Mouse (Mus musculus) neural tube, embryonic 11.5 days (tissue): ENCODE measurements around the gene Prkd1. TPM values are rescaled to one million over a fixed set of nuclear protein-coding genes. Genes with fewer than 3 reads are reported as not detected.

Experiments used
- ATAC-seq: fragments of 200-750 bp; cut with Nextera tagmentation; 2 replicates; pipeline ENCODE4 v1.8.0; 2017; ENCODE audit warnings: moderate number of reproducible peaks, mild to moderate bottlenecking, moderate TSS enrichment, moderate library complexity; ENCODE audit not compliant: insufficient read depth, low FRiP score, low TSS enrichment
- DNase-seq: peaks from one replicate; pipeline ENCODE4 v3.0.0-alpha.2; 2015; ENCODE audit warnings: low spot score
- H3K27ac ChIP-seq: fragments of 300-500 bp; sonication (generic); 2 replicates; pipeline ENCODE4 v1.5.1; 2014; ENCODE audit warnings: low read depth, mild to moderate bottlenecking, low read length
- H3K27me3 ChIP-seq: fragments of 300-500 bp; sonication (generic); 2 replicates; pipeline ENCODE4 v1.6.1; 2014; ENCODE audit warnings: mild to moderate bottlenecking, low read length, mixed read lengths; ENCODE audit not compliant: control insufficient read depth, insufficient read depth
- H3K36me3 ChIP-seq: fragments of 300-500 bp; sonication (generic); 2 replicates; pipeline ENCODE4 v1.6.1; 2014; ENCODE audit warnings: mild to moderate bottlenecking, low read length, moderate library complexity, mixed read lengths; ENCODE audit not compliant: control insufficient read depth, insufficient read depth
- H3K4me1 ChIP-seq: fragments of 300-500 bp; sonication (generic); 2 replicates; pipeline ENCODE4 v1.6.1; 2014; ENCODE audit warnings: low read length, mixed read lengths; ENCODE audit not compliant: control insufficient read depth, insufficient read depth
- H3K4me2 ChIP-seq: fragments of 300-500 bp; sonication (generic); 2 replicates; pipeline ENCODE4 v1.6.1; 2014; ENCODE audit warnings: low read depth, mild to moderate bottlenecking, moderate library complexity
- H3K4me3 ChIP-seq: fragments of 300-500 bp; sonication (generic); 2 replicates; pipeline ENCODE4 v1.5.1; 2014; ENCODE audit warnings: low read depth, low read length
- H3K9ac ChIP-seq: fragments of 300-500 bp; sonication (generic); 2 replicates; pipeline ENCODE4 v1.6.1; 2014; ENCODE audit warnings: mild to moderate bottlenecking, low read length
- H3K9me3 ChIP-seq: fragments of 300-500 bp; sonication (generic); 2 replicates; pipeline ENCODE4 v1.6.1; 2016; ENCODE audit warnings: low read length; ENCODE audit not compliant: control insufficient read depth
- WGBS: fragments of 180-500 bp; shearing (Covaris S2); extraction: QIAGEN DNeasy Blood & Tissue Kit; methylation state at CpG from one replicate; pipeline ENCODE4 v1.1.7; 2014; 5-methylcytosine and 5-hydroxymethylcytosine counted together
- polyA plus RNA-seq: library from polyadenylated mRNA; unstranded; fragments of >200 nt; fragmentation: Nextera tagmentation; extraction: Ambion mirVana; gene quantifications from 2 replicates; pipeline ENCODE4 v1.2.1, GENCODE M21; 2014

The Prkd1 gene
- polyA plus RNA-seq, 1 experiment from 2014 or later = 3.8 TPM

DNA sequence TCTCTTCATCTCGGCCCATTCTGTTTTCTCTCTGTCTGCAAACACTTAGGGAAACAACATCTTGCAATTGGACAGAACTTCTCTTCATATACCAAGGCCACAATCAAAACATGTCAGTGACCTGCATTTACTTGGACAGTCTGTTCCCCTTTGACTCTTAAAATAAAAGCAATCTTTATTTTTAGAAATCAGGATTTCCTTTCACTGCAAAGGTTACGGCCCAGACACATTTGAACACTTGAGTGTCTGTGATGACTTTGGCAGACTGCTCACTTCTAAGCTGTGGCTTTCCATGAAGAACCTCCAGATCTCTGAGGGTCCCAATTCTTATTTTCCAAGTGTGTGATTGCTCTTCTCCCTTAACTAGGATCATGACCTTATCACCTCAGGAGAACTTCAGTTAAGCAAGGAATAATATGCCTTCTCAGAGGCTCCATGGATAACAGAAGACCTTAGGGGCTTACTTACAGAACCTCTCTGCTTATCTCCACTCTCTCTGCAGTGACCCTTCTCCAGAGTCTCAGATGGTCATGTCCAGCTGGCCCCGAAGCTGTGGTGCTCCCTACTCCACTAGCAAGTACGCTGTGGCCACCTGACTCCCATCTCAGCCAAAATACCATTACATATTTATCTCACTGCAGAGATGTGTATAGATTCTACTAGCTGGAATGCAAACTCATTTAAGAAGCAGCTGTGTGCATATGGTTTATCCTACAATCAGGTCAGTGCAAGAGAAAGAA lies 137.2 kb downstream of the Prkd1 start:
- Histone ChIP-seq H3K4me2 (no peak overlapping the region), H3K4me1 (no peaks in the 10 kb centered on the region), H3K9ac (no peak overlapping the region), H3K27ac (no peak overlapping the region), H3K36me3 (no peaks in the 10 kb centered on the region), H3K9me3 (no peaks in the 10 kb centered on the region), H3K27me3 (no peaks in the 10 kb centered on the region), H3K4me3 (no peak overlapping the region)
- DNase-seq (no peak), ATAC-seq (no peak)
- WGBS = 76% methylated on average over 4 of the region's 4 CpGs

DNA sequence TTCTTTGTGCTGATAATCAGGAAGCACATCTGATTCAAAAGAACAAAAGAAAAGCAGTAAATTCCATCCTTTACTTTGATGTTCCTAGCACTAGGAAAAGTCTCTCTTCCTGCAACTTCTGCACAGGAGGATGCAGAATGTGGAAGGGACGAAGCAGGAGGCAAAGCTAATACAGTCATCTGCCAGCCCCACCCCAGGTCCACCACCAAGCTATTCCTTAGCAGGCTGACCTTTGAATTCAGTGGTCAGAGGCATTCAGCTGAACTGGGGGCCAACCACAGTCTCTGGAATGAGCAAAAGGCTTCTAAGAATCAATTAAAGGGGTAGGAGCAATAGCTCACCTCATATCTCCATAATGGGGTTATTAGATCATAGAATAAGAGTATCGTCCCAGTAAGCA lies 140.1 kb downstream of the Prkd1 start:
- DNase-seq = no peak
- no peak overlapping the region for H3K27ac ChIP-seq
- H3K9ac ChIP-seq = no peak overlapping the region
- H3K9me3 ChIP-seq = no peaks in the 10 kb centered on the region
- H3K4me1 ChIP-seq = no peaks in the 10 kb centered on the region
- ATAC-seq = no peak
- H3K36me3 ChIP-seq = no peaks in the 10 kb centered on the region
- WGBS = 73% methylated on average over 2 of the region's 2 CpGs
- H3K4me3 ChIP-seq = no peak overlapping the region
- H3K4me2 ChIP-seq = no peak overlapping the region
- no peaks in the 10 kb centered on the region for H3K27me3 ChIP-seq

DNA sequence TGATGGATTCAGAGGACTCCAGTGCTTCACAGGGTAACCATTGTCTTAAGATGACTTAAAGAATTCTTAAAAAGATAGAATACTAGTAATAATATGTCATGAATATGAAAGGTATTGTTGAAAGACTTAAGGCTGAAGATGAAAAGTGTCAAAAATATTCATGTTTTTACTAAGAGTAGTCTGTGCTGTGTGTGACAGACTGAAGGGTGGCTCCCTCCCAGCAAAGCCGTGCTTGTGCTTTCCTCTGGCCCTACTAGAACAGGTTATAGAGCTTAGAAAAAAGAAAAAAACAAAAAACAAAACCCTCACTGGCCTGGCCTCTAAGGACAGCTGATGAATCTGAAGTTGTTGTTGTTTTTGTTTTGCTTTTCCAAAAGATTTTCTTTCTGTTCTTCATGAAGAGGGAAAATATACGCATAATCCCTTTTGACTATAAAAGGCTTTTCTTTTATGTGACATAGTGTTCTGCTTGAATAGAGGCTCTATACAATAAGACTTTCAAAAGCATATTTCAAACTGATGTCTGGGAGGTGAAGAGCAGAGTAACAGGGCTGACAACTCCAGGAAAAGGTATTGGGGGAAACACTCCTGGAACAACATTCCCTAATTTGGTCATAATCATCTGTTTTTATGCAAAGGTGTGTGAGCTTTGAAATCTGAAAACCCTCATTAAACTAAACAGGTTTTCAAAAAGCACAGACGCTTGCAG lies 148.9 kb downstream of the Prkd1 start:
- Histone ChIP-seq H3K4me1 (no peaks in the 10 kb centered on the region), H3K4me2 (no peak overlapping the region), H3K9me3 (no peaks in the 10 kb centered on the region), H3K27me3 (no peaks in the 10 kb centered on the region), H3K9ac (no peak overlapping the region), H3K36me3 (no peaks in the 10 kb centered on the region), H3K27ac (no peak overlapping the region), H3K4me3 (no peak overlapping the region)
- 81% methylated on average over 3 of the region's 3 CpGs for WGBS
- DNase-seq (no peak), ATAC-seq (no peak)

DNA sequence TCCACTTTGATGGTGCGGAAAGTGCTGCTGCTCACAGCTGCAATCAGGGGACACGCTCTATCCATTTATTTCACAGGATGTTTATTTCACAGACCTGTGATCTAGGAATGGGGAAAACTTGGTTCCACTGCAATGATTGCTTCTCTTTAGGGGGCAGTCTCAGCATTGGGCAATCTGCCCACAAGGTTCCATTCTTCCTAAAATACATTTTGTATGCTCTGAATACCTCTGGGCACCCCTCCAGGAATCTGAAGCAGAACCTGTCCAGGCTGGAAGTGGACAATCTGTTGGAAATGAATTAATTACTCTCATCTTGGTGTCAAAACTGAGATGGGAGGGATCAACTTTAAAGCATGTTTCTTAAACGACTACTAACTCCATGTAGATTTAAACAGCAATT lies 152.9 kb downstream of the Prkd1 start:
- H3K36me3 ChIP-seq = no peaks in the 10 kb centered on the region
- H3K4me3 ChIP-seq = no peak overlapping the region
- no peak for ATAC-seq
- 87% methylated on average over 3 of the region's 3 CpGs for WGBS
- H3K9me3 ChIP-seq = no peaks in the 10 kb centered on the region
- no peaks in the 10 kb centered on the region for H3K4me1 ChIP-seq
- DNase-seq = no peak
- no peak overlapping the region for H3K9ac ChIP-seq
- H3K4me2 ChIP-seq = no peak overlapping the region
- H3K27ac ChIP-seq = no peak overlapping the region
- no peaks in the 10 kb centered on the region for H3K27me3 ChIP-seq

DNA sequence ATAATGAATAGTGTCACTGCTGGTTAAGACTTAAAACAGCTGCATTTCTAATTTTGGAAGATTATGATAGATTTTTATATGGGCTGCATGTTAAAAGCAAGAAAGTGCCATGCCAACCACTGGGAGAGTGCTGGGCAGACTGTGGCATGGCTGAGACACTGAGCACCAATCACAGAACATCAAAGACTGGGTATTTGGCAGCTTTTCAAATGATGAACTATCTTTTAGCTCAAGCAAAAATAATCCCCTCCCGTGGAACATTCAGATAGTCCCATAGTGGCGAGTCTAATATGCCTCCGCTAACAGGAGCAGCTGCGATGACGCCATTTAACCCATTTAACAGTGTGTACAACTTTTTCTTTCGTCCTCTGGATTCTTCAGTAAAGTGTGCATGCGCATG lies 169.1 kb downstream of the Prkd1 start:
- Histone ChIP-seq H3K9me3 (no peaks in the 10 kb centered on the region), H3K36me3 (no peaks in the 10 kb centered on the region), H3K4me2 (no peak overlapping the region), H3K4me3 (no peak overlapping the region), H3K27me3 (no peaks in the 10 kb centered on the region), H3K27ac (no peak overlapping the region), H3K4me1 (no peaks in the 10 kb centered on the region), H3K9ac (no peak overlapping the region)
- ATAC-seq (no peak), DNase-seq (no peak)
- WGBS = 89% methylated on average over 7 of the region's 7 CpGs

DNA sequence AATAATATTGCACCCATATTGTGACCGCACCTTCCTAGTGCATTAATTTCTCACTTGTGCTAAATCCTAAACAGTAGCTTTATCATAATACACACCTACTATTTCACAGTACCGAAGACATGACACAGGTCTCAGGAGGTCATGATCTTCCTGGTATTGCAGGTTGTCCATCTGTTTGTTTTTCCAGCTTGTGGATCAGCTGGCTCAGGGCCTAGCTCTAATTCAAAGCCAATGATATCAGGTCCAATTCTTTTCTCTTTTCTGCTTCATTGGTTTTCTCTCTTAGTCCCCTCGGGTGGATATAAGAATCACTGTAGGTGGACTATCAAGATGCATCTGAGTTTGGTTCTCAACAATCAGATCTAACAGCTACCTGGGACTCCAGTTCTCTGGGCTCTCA lies 191.7 kb downstream of the Prkd1 start:
- no peaks in the 10 kb centered on the region for H3K36me3 ChIP-seq
- H3K4me3 ChIP-seq = no peak overlapping the region
- H3K27ac ChIP-seq = no peak overlapping the region
- WGBS = 87% methylated on average over 3 of the region's 3 CpGs
- no peak for ATAC-seq
- DNase-seq = no peak
- H3K4me1 ChIP-seq = no peaks in the 10 kb centered on the region
- H3K27me3 ChIP-seq = no peaks in the 10 kb centered on the region
- no peaks in the 10 kb centered on the region for H3K9me3 ChIP-seq
- H3K4me2 ChIP-seq = no peak overlapping the region
- no peak overlapping the region for H3K9ac ChIP-seq

DNA sequence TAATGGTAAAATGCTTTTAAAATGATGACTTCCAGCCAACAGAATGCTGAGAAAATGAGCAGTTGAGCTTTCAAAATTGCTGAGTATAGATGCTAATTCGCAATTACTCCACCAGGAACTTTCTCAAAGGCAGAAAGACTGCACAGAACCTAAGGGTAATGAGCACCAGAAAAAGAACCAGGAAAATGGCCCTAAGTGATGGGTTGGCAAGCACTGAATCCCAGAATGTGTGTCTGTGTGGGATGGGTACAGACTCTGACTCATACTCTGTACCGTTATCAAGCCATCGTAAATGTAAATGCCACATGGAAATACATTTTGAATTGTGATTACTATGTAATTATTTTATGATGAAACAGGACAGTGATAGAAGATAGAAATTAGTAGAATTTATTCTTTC lies 197.1 kb downstream of the Prkd1 start:
- WGBS = 91% methylated on average over 3 of the region's 3 CpGs
- H3K4me3 ChIP-seq = no peak overlapping the region
- H3K27me3 ChIP-seq = no peaks in the 10 kb centered on the region
- H3K9me3 ChIP-seq = no peaks in the 10 kb centered on the region
- H3K4me1 ChIP-seq = no peaks in the 10 kb centered on the region
- H3K36me3 ChIP-seq = no peaks in the 10 kb centered on the region
- no peak overlapping the region for H3K4me2 ChIP-seq
- no peak overlapping the region for H3K27ac ChIP-seq
- H3K9ac ChIP-seq = no peak overlapping the region
- DNase-seq = no peak
- no peak for ATAC-seq

DNA sequence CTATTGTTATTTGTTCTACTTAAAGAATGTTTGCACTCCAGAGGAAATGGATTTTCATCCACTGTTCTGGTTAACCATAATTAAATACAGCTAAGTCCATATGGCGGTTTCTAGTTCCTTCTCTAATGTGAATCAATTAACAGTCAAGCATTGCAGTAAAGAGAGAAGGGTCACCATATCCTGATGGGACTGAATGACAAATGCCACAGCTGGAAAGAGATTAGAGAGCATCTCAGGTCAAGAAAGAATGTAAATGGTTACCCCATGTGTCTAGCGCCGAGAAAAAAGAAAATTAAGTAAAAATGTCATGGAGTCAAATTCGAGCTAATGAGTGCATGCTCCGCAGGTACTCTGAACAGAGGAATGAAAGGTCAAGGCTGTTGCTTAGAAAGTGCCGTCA lies 212.2 kb downstream of the Prkd1 start:
- no peak overlapping the region for H3K27ac ChIP-seq
- no peak for DNase-seq
- no peaks in the 10 kb centered on the region for H3K9me3 ChIP-seq
- no peak for ATAC-seq
- no peaks in the 10 kb centered on the region for H3K36me3 ChIP-seq
- no peak overlapping the region for H3K4me2 ChIP-seq
- no peak overlapping the region for H3K4me3 ChIP-seq
- no peaks in the 10 kb centered on the region for H3K4me1 ChIP-seq
- WGBS = 79% methylated on average over 6 of the region's 6 CpGs
- H3K27me3 ChIP-seq = no peaks in the 10 kb centered on the region
- H3K9ac ChIP-seq = no peak overlapping the region

DNA sequence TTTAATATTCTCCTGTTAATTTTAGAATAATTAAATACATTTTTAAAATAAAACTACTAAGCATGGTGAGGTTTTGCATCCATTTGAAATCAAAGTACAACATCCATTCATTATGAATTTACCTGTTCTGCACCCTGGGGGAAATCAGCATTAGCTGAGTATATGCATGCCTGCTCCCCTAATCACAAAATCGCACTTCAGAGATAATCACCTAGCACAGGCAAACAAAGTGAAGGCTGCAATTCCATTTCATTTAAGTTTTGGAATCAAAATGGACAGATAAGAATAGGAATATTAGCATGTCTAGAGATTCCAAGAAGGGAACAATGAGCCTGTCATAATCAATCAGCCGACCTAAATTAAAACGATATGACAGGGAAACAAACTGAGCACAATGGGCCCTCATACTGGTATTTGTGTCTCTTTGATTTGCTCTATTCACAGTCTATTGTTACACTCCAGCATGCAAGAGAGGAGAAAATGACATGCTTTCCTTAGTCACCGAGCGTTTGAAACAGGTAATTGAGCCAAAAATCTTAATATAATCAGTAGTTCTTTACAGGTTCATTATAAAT lies 218.7 kb downstream of the Prkd1 start:
- Histone ChIP-seq H3K9ac (no peak overlapping the region), H3K36me3 (no peaks in the 10 kb centered on the region), H3K4me2 (no peak overlapping the region), H3K4me3 (no peak overlapping the region), H3K9me3 (no peaks in the 10 kb centered on the region), H3K4me1 (no peaks in the 10 kb centered on the region), H3K27ac (no peak overlapping the region), H3K27me3 (no peaks in the 10 kb centered on the region)
- WGBS = 73% methylated on average over 5 of the region's 5 CpGs
- DNase-seq (no peak), ATAC-seq (no peak)
